Mouse (Mus musculus) ES-E14 (cell line): Measurements from ENCODE around the gene Trrap.

Experiments used
- HCFC1 ChIP-seq: IDR thresholded peaks from 2 replicates; pipeline ENCODE4 v1.6.1; 2012; ENCODE audit warnings: low read length, inconsistent platforms, borderline replicate concordance; ENCODE audit not compliant: insufficient read depth
- MAFK ChIP-seq: IDR thresholded peaks from 2 replicates; pipeline ENCODE4 v1.6.1; 2014; ENCODE audit warnings: mild to moderate bottlenecking, low read depth, low read length, inconsistent platforms; ENCODE audit not compliant: insufficient read depth

- TF ChIP-seq HCFC1: no peak
- no peak for TF ChIP-seq MAFK
Observed at GRCm38 (mm10) chr5:144761161-144761868, 6.2 kb upstream of the Trrap start, which contains the start of gene Tmem130.
